In the genomic region with DNA sequence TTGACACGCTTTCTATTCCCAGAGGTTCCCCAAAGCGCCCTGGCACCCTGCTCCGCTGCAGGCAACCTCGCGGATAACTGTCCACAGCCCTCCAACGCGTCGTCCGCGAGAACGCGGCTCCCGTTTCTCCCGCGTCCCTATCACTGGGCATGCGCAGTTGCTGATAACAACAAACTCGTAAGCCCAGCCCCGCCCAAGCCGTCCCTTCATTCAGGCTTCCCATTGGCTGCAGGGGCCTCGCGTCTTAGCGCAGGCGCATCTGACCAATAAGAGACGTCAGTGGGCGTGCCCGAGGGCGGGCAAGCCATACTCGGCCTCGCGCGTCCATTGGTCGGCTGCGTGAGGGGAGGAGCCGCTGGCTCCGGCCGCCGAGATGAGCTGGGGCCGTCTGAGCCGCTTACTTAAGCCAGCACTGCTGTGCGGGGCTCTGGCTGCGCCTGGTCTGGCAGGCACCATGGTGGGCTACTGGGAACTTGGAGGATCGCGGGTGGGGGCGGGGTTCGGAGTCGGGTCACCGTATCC, we compare ENCODE assay signal across 8 mouse cellular contexts. TPM values are rescaled to one million over a fixed set of nuclear protein-coding genes. Genes with fewer than 3 reads are reported as not detected.
A peak's percentile ranks its signal among the peaks of the same experiment; 100 is the strongest.
DNase-seq lines count a peak whose midpoint lies in the region; ATAC-seq and TF ChIP-seq lines count a peak whose summit lies in the region.

No protein-coding gene starts in this region.

- H3K9me3 ChIP-seq in MEL (replicated peaks; ENCODE audit: insufficient read depth, low read length): no peaks in the 10 kb centered on the region
- no peaks in the 10 kb centered on the region for H3K9me3 ChIP-seq in forebrain, postnatal 0 days (ENCODE audit: low read length)
- H3K9me3 ChIP-seq in lung, embryonic 16.5 days (ENCODE audit: control insufficient read depth, low read length): no peaks in the 10 kb centered on the region

- peak; percentile 99 for DNase-seq in MEL (ENCODE audit: low read depth, low spot score)
- peak; percentile 100 for DNase-seq in cerebellum, adult 2 months
- peak; percentile 100 for DNase-seq in forebrain, postnatal 0 days
- DNase-seq in layer of hippocampus, adult 9-10 months (ENCODE audit: low spot score): peak; percentile 98
- peak; percentile 95 for DNase-seq in ovary, postnatal 10 days (ENCODE audit: low spot score)
- peak; percentile 99 for DNase-seq in thymus, postnatal 10 days (ENCODE audit: low spot score in 2 of 2)

- peaks cover 0 to 36% of the 10 kb centered on the region in 2 experiments; a peak in 2 of 4 replicates for H3K36me3 ChIP-seq in MEL (ENCODE audit: control insufficient read depth in 1 of 2, insufficient read depth in 2 of 2, low read length in 2 of 2)
- peaks cover 27% of the 10 kb centered on the region for H3K36me3 ChIP-seq in forebrain, postnatal 0 days (ENCODE audit: insufficient read depth)
- H3K36me3 ChIP-seq in lung, embryonic 16.5 days (ENCODE audit: control insufficient read depth, insufficient read depth, low read length): peaks cover 20% of the 10 kb centered on the region

- peaks cover 20% of the 10 kb centered on the region for H3K79me2 ChIP-seq in MEL (ENCODE audit: control insufficient read depth, insufficient read depth, low read length, poor library complexity)

- ATAC-seq in forebrain, postnatal 0 days: peak; percentile 96
- ATAC-seq in hematopoietic stem cell, adult 5-6 weeks (replicated peaks in 1 of 2; ENCODE audit: insufficient read depth in 1 of 2, low FRiP score in 2 of 2, low TSS enrichment in 1 of 2, low read depth in 1 of 2, poor library complexity in 2 of 2, severe bottlenecking in 2 of 2): peak; percentile 90 to 91
- ATAC-seq in lung, embryonic 16.5 days (ENCODE audit: low read depth): peak; percentile 96

- H3K27me3 ChIP-seq in MEL (ENCODE audit: control insufficient read depth in 1 of 2, insufficient read depth in 2 of 2, low read length in 2 of 2): no peaks in the 10 kb centered on the region
- H3K27me3 ChIP-seq in cerebellum, adult 2 months (ENCODE audit: control insufficient read depth, insufficient read depth, low read length): no peaks in the 10 kb centered on the region
- H3K27me3 ChIP-seq in forebrain, postnatal 0 days (ENCODE audit: insufficient read depth, low read length): no peaks in the 10 kb centered on the region
- H3K27me3 ChIP-seq in lung, embryonic 16.5 days (ENCODE audit: control insufficient read depth, insufficient read depth, low read depth, low read length): no peaks in the 10 kb centered on the region

- peak overlapping the region; percentile 77 for H3K4me2 ChIP-seq in forebrain, postnatal 0 days (ENCODE audit: low read depth)
- peak overlapping the region; percentile 83 for H3K4me2 ChIP-seq in lung, embryonic 16.5 days (ENCODE audit: low read depth, low read length)

- under 1% methylated on average over 47 of the region's 47 CpGs for WGBS in cerebellum, adult 2 months
- under 1% methylated on average over 47 of the region's 47 CpGs for WGBS in forebrain, postnatal 0 days
- WGBS in lung, embryonic 16.5 days: under 1% methylated on average over 47 of the region's 47 CpGs

- peak overlapping the region; percentile 89 for H3K9ac ChIP-seq in MEL (ENCODE audit: control insufficient read depth, low read depth, low read length, poor library complexity, severe bottlenecking)
- H3K9ac ChIP-seq in forebrain, postnatal 0 days: peak overlapping the region; percentile 95
- H3K9ac ChIP-seq in lung, embryonic 16.5 days (ENCODE audit: low read length): peak overlapping the region; percentile 98

- peaks cover 18 to 34% of the 10 kb centered on the region in 2 experiments for H3K4me1 ChIP-seq in MEL (ENCODE audit: control insufficient read depth in 1 of 2, insufficient read depth in 2 of 2, low read length in 2 of 2)
- H3K4me1 ChIP-seq in cerebellum, adult 2 months (ENCODE audit: control insufficient read depth, insufficient read depth, low read length): peaks cover 16% of the 10 kb centered on the region; the same call in 1 of the 2 replicates
- peaks cover 7% of the 10 kb centered on the region; the same call in 1 of the 2 replicates for H3K4me1 ChIP-seq in forebrain, postnatal 0 days (ENCODE audit: insufficient read depth)
- peaks cover 35% of the 10 kb centered on the region for H3K4me1 ChIP-seq in lung, embryonic 16.5 days (replicated peaks; ENCODE audit: control insufficient read depth, insufficient read depth, low read length)

- peak overlapping the region; percentile 80 for H3K27ac ChIP-seq in MEL (ENCODE audit: control insufficient read depth, low read depth, low read length)
- peak overlapping the region; percentile 86 for H3K27ac ChIP-seq in cerebellum, adult 2 months (ENCODE audit: insufficient read depth, low read length)
- H3K27ac ChIP-seq in forebrain, postnatal 0 days (ENCODE audit: low read depth, low read length): peak overlapping the region; percentile 96
- H3K27ac ChIP-seq in lung, embryonic 16.5 days (ENCODE audit: low read length): peak overlapping the region; percentile 99

- no peak for TF ChIP-seq EP300 in MEL (IDR thresholded peaks at IDR 0.05; ENCODE audit: low read depth in 1 of 2, low read length in 2 of 2)

- TF ChIP-seq POLR2A in MEL (IDR thresholded peaks at IDR 0.05; ENCODE audit: control insufficient read depth in 1 of 2, insufficient read depth in 1 of 2, low read depth in 1 of 2, low read length in 2 of 2, poor library complexity in 1 of 2): peak; percentile 97
- peak; percentile 98 for TF ChIP-seq POLR2A in cerebellum, adult 2 months (IDR thresholded peaks at IDR 0.05; ENCODE audit: borderline replicate concordance, insufficient read depth, low read length)

- TF ChIP-seq RAD21 in MEL (IDR thresholded peaks at IDR 0.05; ENCODE audit: low read depth, low read length): no peak

- H3K4me3 ChIP-seq in MEL (ENCODE audit: control insufficient read depth in 1 of 2, insufficient read depth in 1 of 2, low read depth in 2 of 2, low read length in 2 of 2): peak overlapping the region; percentile 77
- H3K4me3 ChIP-seq in cerebellum, adult 2 months (replicated peaks; ENCODE audit: insufficient read depth, low read depth, low read length): peak overlapping the region; percentile 96
- H3K4me3 ChIP-seq in forebrain, postnatal 0 days (ENCODE audit: low read depth, low read length): peak overlapping the region; percentile 93
- peak overlapping the region; percentile 94 for H3K4me3 ChIP-seq in lung, embryonic 16.5 days (ENCODE audit: low read length)

- TF ChIP-seq CTCF in MEL (IDR thresholded peaks at IDR 0.05 in 2 of 3, conservative IDR thresholded peaks at IDR 0.05 in 1 of 3; ENCODE audit: control insufficient read depth in 1 of 3, insufficient read depth in 1 of 3, low read depth in 2 of 3, low read length in 3 of 3, poor library complexity in 1 of 3, severe bottlenecking in 1 of 3): no peak
- no peak for TF ChIP-seq CTCF in cerebellum, adult 2 months (IDR thresholded peaks at IDR 0.05; ENCODE audit: borderline replicate concordance, insufficient read depth, low read depth, low read length)
- TF ChIP-seq CTCF in forebrain, postnatal 0 days (IDR thresholded peaks at IDR 0.05; ENCODE audit: low read depth): no peak

RNA-seq across cellular contexts. Expression of a gene that starts 6.4 kb away (rescaled TPM):
- total RNA-seq in MEL (2012; rRNA removed): 422 and 508 TPM in 2 replicates
- 100 to 1,000 TPM in 1 of 2 experiments, not detected in 1; 536 TPM for polyA plus RNA-seq in MEL (2012; ENCODE audit: insufficient read depth in 1 of 2, insufficient read length in 2 of 2, low read depth in 1 of 2, low replicate concordance in 2 of 2, missing spikeins in 1 of 2)
- 888 and 964 TPM in 2 replicates for polyA plus RNA-seq in cerebellum, adult 2 months (2012; rRNA removed)
- total RNA-seq in forebrain, postnatal 0 days (2014; rRNA removed): 401 and 478 TPM in 2 replicates
- polyA plus RNA-seq in forebrain, postnatal 0 days (2015; fragmentation: Nextera tagmentation; extraction: Ambion mirVana): 644 and 800 TPM in 2 replicates
- 306 and 388 TPM in 2 replicates for total RNA-seq in hematopoietic stem cell, adult 5-6 weeks (2017)
- 554 and 585 TPM in 2 replicates for polyA plus RNA-seq in lung, embryonic 16.5 days (2015; fragmentation: Nextera tagmentation; extraction: Ambion mirVana)

RNA-seq across cellular contexts. Expression of a gene that starts 13.7 kb away (rescaled TPM):
- 156 and 169 TPM in 2 replicates for total RNA-seq in MEL (2012; rRNA removed)
- polyA plus RNA-seq in MEL (2012; ENCODE audit: insufficient read depth in 1 of 2, insufficient read length in 2 of 2, low read depth in 1 of 2, low replicate concordance in 2 of 2, missing spikeins in 1 of 2): 100 to 1,000 TPM; 258 to 279 TPM
- 224 and 231 TPM in 2 replicates for polyA plus RNA-seq in cerebellum, adult 2 months (2012; rRNA removed)
- 104 and 129 TPM in 2 replicates for total RNA-seq in forebrain, postnatal 0 days (2014; rRNA removed)
- polyA plus RNA-seq in forebrain, postnatal 0 days (2015; fragmentation: Nextera tagmentation; extraction: Ambion mirVana): 168 and 184 TPM in 2 replicates
- total RNA-seq in hematopoietic stem cell, adult 5-6 weeks (2017): 85.5 and 101 TPM in 2 replicates
- polyA plus RNA-seq in lung, embryonic 16.5 days (2015; fragmentation: Nextera tagmentation; extraction: Ambion mirVana): 194 and 210 TPM in 2 replicates

RNA-seq across cellular contexts. Expression of a gene that starts 36.9 kb away (rescaled TPM):
- 25.2 and 26.2 TPM in 2 replicates for total RNA-seq in MEL (2012; rRNA removed)
- polyA plus RNA-seq in MEL (2012; ENCODE audit: insufficient read depth in 1 of 2, insufficient read length in 2 of 2, low read depth in 1 of 2, low replicate concordance in 2 of 2, missing spikeins in 1 of 2): 10 to 100 TPM in 1 of 2 experiments, not detected in 1; 53.6 TPM
- 2.2 and 2.7 TPM in 2 replicates for polyA plus RNA-seq in cerebellum, adult 2 months (2012; rRNA removed)
- 2.3 and 2.4 TPM in 2 replicates for total RNA-seq in forebrain, postnatal 0 days (2014; rRNA removed)
- 1.2 and 1.7 TPM in 2 replicates for polyA plus RNA-seq in forebrain, postnatal 0 days (2015; fragmentation: Nextera tagmentation; extraction: Ambion mirVana)
- 80.9 and 114 TPM in 2 replicates for total RNA-seq in hematopoietic stem cell, adult 5-6 weeks (2017)
- 18.1 and 21.8 TPM in 2 replicates for polyA plus RNA-seq in lung, embryonic 16.5 days (2015; fragmentation: Nextera tagmentation; extraction: Ambion mirVana)

RNA-seq across cellular contexts. Expression of a gene that starts 52.1 kb away (rescaled TPM):
- 14.6 and 15.8 TPM in 2 replicates for total RNA-seq in MEL (2012; rRNA removed)
- polyA plus RNA-seq in MEL (2012; ENCODE audit: insufficient read depth in 1 of 2, insufficient read length in 2 of 2, low read depth in 1 of 2, low replicate concordance in 2 of 2, missing spikeins in 1 of 2): 10 to 100 TPM in 1 of 2 experiments, not detected in 1; 29.0 TPM
- 25.4 and 28.9 TPM in 2 replicates for polyA plus RNA-seq in cerebellum, adult 2 months (2012; rRNA removed)
- total RNA-seq in forebrain, postnatal 0 days (2014; rRNA removed): 19.2 and 24.2 TPM in 2 replicates
- 4.6 and 6.8 TPM in 2 replicates for polyA plus RNA-seq in forebrain, postnatal 0 days (2015; fragmentation: Nextera tagmentation; extraction: Ambion mirVana)
- total RNA-seq in hematopoietic stem cell, adult 5-6 weeks (2017): 26.4 and 32.1 TPM in 2 replicates
- polyA plus RNA-seq in lung, embryonic 16.5 days (2015; fragmentation: Nextera tagmentation; extraction: Ambion mirVana): 18.7 and 19.1 TPM in 2 replicates

RNA-seq across cellular contexts. Expression of a gene that starts 57.0 kb away (rescaled TPM):
- 7.4 and 7.7 TPM in 2 replicates for total RNA-seq in MEL (2012; rRNA removed)
- polyA plus RNA-seq in MEL (2012; ENCODE audit: insufficient read depth in 1 of 2, insufficient read length in 2 of 2, low read depth in 1 of 2, low replicate concordance in 2 of 2, missing spikeins in 1 of 2): 10 to 100 TPM in 1 of 2 experiments, not detected in 1; 16.8 TPM
- 31.1 and 32.4 TPM in 2 replicates for polyA plus RNA-seq in cerebellum, adult 2 months (2012; rRNA removed)
- total RNA-seq in forebrain, postnatal 0 days (2014; rRNA removed): 6.1 and 6.2 TPM in 2 replicates
- polyA plus RNA-seq in forebrain, postnatal 0 days (2015; fragmentation: Nextera tagmentation; extraction: Ambion mirVana): 1.1 TPM in 2 replicates
- 11.5 and 15.9 TPM in 2 replicates for total RNA-seq in hematopoietic stem cell, adult 5-6 weeks (2017)
- 4.9 and 5.6 TPM in 2 replicates for polyA plus RNA-seq in lung, embryonic 16.5 days (2015; fragmentation: Nextera tagmentation; extraction: Ambion mirVana)

Comparison
In these comparisons a context has a peak if more than half of its experiments do, and no peak if none do; other contexts are left out.
1. Peak in every context shown above with its lines: DNase-seq, ATAC-seq, H3K4me3 ChIP-seq and H3K27ac ChIP-seq.